Mouse (Mus musculus) ES-Bruce4 (cell line): ENCODE measurements around the gene Slc17a1. TPM values are rescaled to one million over a fixed set of nuclear protein-coding genes. Genes with fewer than 3 reads are reported as not detected.

Source experiments
- H3K27ac ChIP-seq: 2 replicates; pipeline ENCODE4 v1.5.1; 2012; ENCODE audit warnings: low read length, inconsistent platforms; ENCODE audit not compliant: insufficient read depth
- H3K27me3 ChIP-seq: 2 replicates; pipeline ENCODE4 v1.6.1; 2012; ENCODE audit warnings: mild to moderate bottlenecking, low read length, inconsistent platforms; ENCODE audit not compliant: control insufficient read depth, poor library complexity, insufficient read depth, severe bottlenecking
- H3K36me3 ChIP-seq: 2 replicates; pipeline ENCODE4 v1.6.1; 2012; ENCODE audit warnings: inconsistent platforms, mild to moderate bottlenecking, low read length, moderate library complexity; ENCODE audit not compliant: control insufficient read depth, poor library complexity, insufficient read depth, severe bottlenecking
- H3K4me1 ChIP-seq: one replicate; pipeline ENCODE4 v1.8.1; 2011; ENCODE audit warnings: low read length; ENCODE audit not compliant: control insufficient read depth, insufficient read depth
- H3K4me3 ChIP-seq: 2 replicates; pipeline ENCODE4 v1.5.1; 2011; ENCODE audit warnings: low read depth, mild to moderate bottlenecking, low read length
- H3K9ac ChIP-seq: 2 replicates; pipeline ENCODE4 v1.6.1; 2012; ENCODE audit warnings: low read depth, mild to moderate bottlenecking, inconsistent platforms; ENCODE audit not compliant: poor library complexity, severe bottlenecking
- H3K9me3 ChIP-seq: replicated peaks from 2 replicates; pipeline ENCODE4 v1.6.1; 2012; ENCODE audit warnings: mild to moderate bottlenecking, low read length, inconsistent platforms; ENCODE audit not compliant: control insufficient read depth, poor library complexity, insufficient read depth, severe bottlenecking
- CTCF ChIP-seq: IDR thresholded peaks from one replicate; pipeline ENCODE4 v1.8.1; 2011; ENCODE audit warnings: low read depth, low read length
- EP300 ChIP-seq: IDR thresholded peaks from 2 replicates; pipeline ENCODE4 v1.6.1; 2011; ENCODE audit warnings: low read depth, low read length; ENCODE audit not compliant: insufficient read depth
- POLR2A ChIP-seq: IDR thresholded peaks from one replicate; pipeline ENCODE4 v1.8.1; 2011; ENCODE audit warnings: low read length; ENCODE audit not compliant: insufficient read depth
- polyA plus RNA-seq: library from polyadenylated mRNA; stranded (reverse); fragments of >200 nt; gene quantifications from 2 replicates; pipeline ENCODE4 v1.2.4, GENCODE M21; 2011; ENCODE audit warnings: low read depth; ENCODE audit not compliant: missing spikeins, insufficient read depth, insufficient read length

Gene Slc17a1
- polyA plus RNA-seq, 1 experiment, result not detected

DNA sequence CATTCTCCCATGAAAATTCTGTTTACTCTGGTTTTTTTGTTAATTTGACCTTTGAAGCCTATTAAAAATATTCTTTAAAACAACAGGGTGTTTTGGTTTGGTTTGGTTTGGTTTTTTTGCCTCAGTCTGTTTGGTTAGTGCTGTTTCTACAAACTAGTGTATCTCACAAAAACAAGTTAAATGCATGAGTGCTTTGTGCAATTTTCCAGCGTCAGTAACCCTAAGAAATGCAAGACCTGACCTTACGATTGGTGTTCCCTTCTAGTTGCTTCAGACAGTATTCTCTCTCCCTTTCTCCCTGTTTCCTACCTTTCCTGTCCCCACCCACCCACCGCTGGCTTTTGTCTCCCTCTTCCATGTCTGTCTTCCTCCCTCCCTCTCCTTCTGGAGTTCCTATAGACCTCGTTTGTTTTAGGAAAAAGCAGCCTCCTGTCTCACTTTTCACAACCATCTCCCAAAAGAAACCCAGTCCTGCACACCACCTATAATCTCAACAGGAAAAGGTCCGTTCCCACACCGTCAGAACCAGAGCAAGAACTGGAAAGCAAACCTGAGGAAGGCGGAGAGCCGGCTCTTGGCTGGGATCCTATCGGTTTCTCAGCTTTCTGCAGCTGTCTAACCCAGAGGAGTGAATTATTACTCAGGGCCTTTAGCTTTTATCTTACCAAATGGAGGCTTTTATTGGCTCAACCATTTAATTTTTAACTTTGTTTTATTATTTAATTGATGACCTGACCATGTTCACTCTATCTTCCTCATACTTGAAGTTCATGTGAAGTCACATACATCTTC is 47.0 kb downstream of the Slc17a1 start, which contains the start of gene Slc17a4:
Gene Slc17a4 (minus strand): TSS at position 634 of the 792 bp plus-strand sequence.
- H3K9me3 ChIP-seq, result no peaks in the 10 kb centered on the region
- no peaks in the 10 kb centered on the region for H3K36me3 ChIP-seq
- no peak within 1 kb of the TSS for H3K27ac ChIP-seq
- H3K4me3 ChIP-seq, result no peak within 1 kb of the TSS
- no peak within 1 kb of the TSS for H3K9ac ChIP-seq
- no peak for TF ChIP-seq POLR2A
- TF ChIP-seq EP300, result no peak
- TF ChIP-seq CTCF, result no peak
- H3K27me3 ChIP-seq, result no peaks in the 10 kb centered on the region
- no peaks in the 10 kb centered on the region for H3K4me1 ChIP-seq

DNA sequence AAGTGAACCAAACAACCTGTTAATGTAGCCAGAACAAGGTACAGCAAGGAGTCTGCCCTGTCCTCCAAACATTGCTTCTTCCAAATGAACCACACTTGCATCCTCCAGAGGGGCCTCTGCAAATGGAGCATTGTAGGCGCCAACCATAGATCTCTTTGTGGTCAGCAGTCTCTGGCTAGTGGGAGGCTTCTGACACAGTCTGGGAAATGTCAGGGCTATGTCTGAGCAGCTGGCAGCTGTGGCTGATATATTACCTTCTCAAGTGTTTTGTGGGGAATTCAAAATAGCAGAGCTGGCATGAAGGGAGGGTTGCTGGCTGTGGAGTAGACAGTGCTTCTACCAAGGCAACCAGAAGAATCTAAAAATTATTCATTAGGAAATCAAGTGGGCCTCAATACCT is 48.6 kb downstream of the Slc17a1 start:
- H3K9ac ChIP-seq, result no peak overlapping the region
- TF ChIP-seq CTCF (no peak), POLR2A (no peak), EP300 (no peak)

DNA sequence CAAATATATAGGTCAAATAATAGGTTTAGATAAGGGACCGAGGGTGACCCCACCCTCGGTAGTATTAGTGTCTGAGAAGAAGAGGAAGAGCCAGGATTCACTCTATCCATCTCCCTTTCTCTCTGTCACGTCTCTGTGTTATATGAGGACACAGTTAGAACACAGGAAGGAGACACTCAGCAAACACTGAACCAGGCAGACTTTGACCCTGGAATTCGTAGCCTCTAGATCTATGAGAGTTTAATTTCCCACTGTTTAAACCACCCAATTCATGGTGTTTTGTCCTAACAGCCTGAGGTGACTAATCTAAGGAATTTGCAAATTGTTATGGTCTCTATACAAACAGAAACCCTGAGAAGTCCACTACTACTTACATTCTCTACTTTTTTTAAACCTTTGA is 50.1 kb downstream of the Slc17a1 start:
- H3K4me1 ChIP-seq, result no peaks in the 10 kb centered on the region
- no peaks in the 10 kb centered on the region for H3K27me3 ChIP-seq
- TF ChIP-seq CTCF, result no peak
- no peak for TF ChIP-seq POLR2A
- no peak for TF ChIP-seq EP300
- H3K9me3 ChIP-seq, result no peaks in the 10 kb centered on the region
- no peaks in the 10 kb centered on the region for H3K36me3 ChIP-seq
- H3K9ac ChIP-seq, result no peak overlapping the region
- no peak overlapping the region for H3K4me3 ChIP-seq
- H3K27ac ChIP-seq, result no peak overlapping the region

More for the DNA sequence above, 48.6 kb downstream of the Slc17a1 start:
- H3K36me3 ChIP-seq, result no peaks in the 10 kb centered on the region
- no peaks in the 10 kb centered on the region for H3K9me3 ChIP-seq
- no peaks in the 10 kb centered on the region for H3K27me3 ChIP-seq
- H3K4me1 ChIP-seq, result no peaks in the 10 kb centered on the region
- H3K4me3 ChIP-seq, result no peak overlapping the region
- no peak overlapping the region for H3K27ac ChIP-seq

DNA sequence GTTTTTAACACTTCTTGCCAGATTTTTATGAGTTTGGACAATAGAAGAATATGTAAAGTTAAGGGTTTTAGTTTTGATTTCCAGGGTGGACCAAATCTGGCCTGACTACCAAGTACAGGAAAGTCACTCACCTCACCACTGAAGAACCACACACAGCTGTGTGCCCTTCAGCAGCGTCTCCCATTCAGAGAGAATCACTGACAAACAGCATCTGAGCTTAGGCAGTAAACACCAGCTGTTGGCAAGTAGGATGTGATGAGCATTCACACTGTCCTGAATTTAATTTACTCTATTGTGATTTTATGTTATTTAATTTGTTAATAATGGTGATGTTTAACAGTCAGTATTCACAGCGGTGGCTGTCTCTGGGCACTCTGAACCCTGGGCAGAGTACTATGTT is 58.2 kb downstream of the Slc17a1 start:
- Histone ChIP-seq H3K9ac (no peak overlapping the region), H3K27ac (no peak overlapping the region), H3K4me1 (no peaks in the 10 kb centered on the region), H3K36me3 (no peaks in the 10 kb centered on the region), H3K27me3 (no peaks in the 10 kb centered on the region), H3K4me3 (no peak overlapping the region), H3K9me3 (no peaks in the 10 kb centered on the region)
- TF ChIP-seq EP300 (no peak), CTCF (no peak), POLR2A (no peak)

DNA sequence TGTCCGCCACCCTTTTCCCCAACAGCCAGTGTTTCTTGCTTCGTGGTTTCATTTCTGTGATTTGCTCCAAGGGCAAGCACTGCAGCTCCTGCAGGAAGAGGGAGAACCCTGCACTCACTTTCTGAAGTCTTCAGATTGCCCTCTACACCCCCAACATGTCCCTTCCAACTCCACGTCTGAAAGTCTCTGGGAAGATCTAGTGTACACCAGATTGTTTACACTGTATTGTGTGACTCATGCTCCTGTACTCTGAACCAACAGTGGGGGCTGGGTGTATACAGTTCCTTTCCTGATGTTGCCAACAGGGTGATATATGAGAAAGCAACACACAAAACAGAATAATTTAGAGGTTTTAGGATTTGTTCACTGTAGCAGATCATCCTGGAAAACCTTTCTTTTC is 61.1 kb downstream of the Slc17a1 start:
- Histone ChIP-seq H3K27ac (no peak overlapping the region), H3K4me3 (no peak overlapping the region), H3K9me3 (no peaks in the 10 kb centered on the region), H3K9ac (no peak overlapping the region), H3K27me3 (no peaks in the 10 kb centered on the region), H3K36me3 (no peaks in the 10 kb centered on the region), H3K4me1 (no peaks in the 10 kb centered on the region)
- no peak for TF ChIP-seq CTCF
- no peak for TF ChIP-seq POLR2A
- TF ChIP-seq EP300, result no peak

- H3K9me3 ChIP-seq, result no peaks in the 10 kb centered on the region
- no peak overlapping the region for H3K4me3 ChIP-seq
- H3K36me3 ChIP-seq, result no peaks in the 10 kb centered on the region
- no peaks in the 10 kb centered on the region for H3K4me1 ChIP-seq
- H3K27me3 ChIP-seq, result no peaks in the 10 kb centered on the region
- no peak overlapping the region for H3K27ac ChIP-seq
- no peak overlapping the region for H3K9ac ChIP-seq
- TF ChIP-seq EP300 (no peak), CTCF (no peak)
Observed at GRCm38 (mm10) chr13:23930461-23930860, 62.9 kb downstream of the Slc17a1 start.
